Mouse (Mus musculus) hindbrain, embryonic 15.5 days (tissue): ENCODE measurements around the gene Tmem198. TPM values are rescaled to one million over a fixed set of nuclear protein-coding genes. Genes with fewer than 3 reads are reported as not detected.

ENCODE experiments used
- ATAC-seq: fragments of 200-750 bp; cut with Nextera tagmentation; 2 replicates; pipeline ENCODE4 v1.8.0; 2017; ENCODE audit warnings: low read depth, moderate number of reproducible peaks, moderate TSS enrichment; ENCODE audit not compliant: low FRiP score
- H3K27ac ChIP-seq: fragments of 300-500 bp; sonication (generic); replicated peaks from 2 replicates; pipeline ENCODE4 v1.5.1; 2015; ENCODE audit warnings: mild to moderate bottlenecking, inconsistent platforms
- H3K27me3 ChIP-seq: fragments of 300-500 bp; sonication (generic); 2 replicates; pipeline ENCODE4 v1.6.1; 2015; ENCODE audit warnings: control low read depth, inconsistent platforms
- H3K36me3 ChIP-seq: fragments of 300-500 bp; sonication (generic); 2 replicates; pipeline ENCODE4 v1.6.1; 2015; ENCODE audit warnings: control low read depth, inconsistent platforms
- H3K4me1 ChIP-seq: fragments of 300-500 bp; sonication (generic); replicated peaks from 2 replicates; pipeline ENCODE4 v1.6.1; 2015; ENCODE audit warnings: control low read depth, inconsistent platforms
- H3K4me2 ChIP-seq: fragments of 300-500 bp; sonication (generic); 2 replicates; pipeline ENCODE4 v1.6.1; 2015; ENCODE audit warnings: moderate library complexity, mild to moderate bottlenecking, inconsistent platforms
- H3K4me3 ChIP-seq: fragments of 300-500 bp; sonication (generic); 2 replicates; pipeline ENCODE4 v1.5.1; 2015; ENCODE audit warnings: mild to moderate bottlenecking, inconsistent platforms
- H3K9ac ChIP-seq: fragments of 300-500 bp; sonication (generic); 2 replicates; pipeline ENCODE4 v1.6.1; 2015; ENCODE audit warnings: inconsistent platforms
- H3K9me3 ChIP-seq: fragments of 300-500 bp; sonication (generic); 2 replicates; pipeline ENCODE4 v1.6.1; 2016; ENCODE audit warnings: control low read depth, inconsistent platforms
- WGBS: fragments of 180-500 bp; shearing (Covaris S2); methylation state at CpG from one replicate; pipeline ENCODE4 v1.1.7; 2015; 5-methylcytosine and 5-hydroxymethylcytosine counted together
- polyA plus RNA-seq: library from polyadenylated mRNA; unstranded; fragments of >200 nt; fragmentation: Nextera tagmentation; extraction: Ambion mirVana; gene quantifications from 2 replicates; pipeline ENCODE4 v1.2.1, GENCODE M21; 2015

The Tmem198 gene
- polyA plus RNA-seq, 1 experiment from 2014 or later = 49.9 TPM

DNA sequence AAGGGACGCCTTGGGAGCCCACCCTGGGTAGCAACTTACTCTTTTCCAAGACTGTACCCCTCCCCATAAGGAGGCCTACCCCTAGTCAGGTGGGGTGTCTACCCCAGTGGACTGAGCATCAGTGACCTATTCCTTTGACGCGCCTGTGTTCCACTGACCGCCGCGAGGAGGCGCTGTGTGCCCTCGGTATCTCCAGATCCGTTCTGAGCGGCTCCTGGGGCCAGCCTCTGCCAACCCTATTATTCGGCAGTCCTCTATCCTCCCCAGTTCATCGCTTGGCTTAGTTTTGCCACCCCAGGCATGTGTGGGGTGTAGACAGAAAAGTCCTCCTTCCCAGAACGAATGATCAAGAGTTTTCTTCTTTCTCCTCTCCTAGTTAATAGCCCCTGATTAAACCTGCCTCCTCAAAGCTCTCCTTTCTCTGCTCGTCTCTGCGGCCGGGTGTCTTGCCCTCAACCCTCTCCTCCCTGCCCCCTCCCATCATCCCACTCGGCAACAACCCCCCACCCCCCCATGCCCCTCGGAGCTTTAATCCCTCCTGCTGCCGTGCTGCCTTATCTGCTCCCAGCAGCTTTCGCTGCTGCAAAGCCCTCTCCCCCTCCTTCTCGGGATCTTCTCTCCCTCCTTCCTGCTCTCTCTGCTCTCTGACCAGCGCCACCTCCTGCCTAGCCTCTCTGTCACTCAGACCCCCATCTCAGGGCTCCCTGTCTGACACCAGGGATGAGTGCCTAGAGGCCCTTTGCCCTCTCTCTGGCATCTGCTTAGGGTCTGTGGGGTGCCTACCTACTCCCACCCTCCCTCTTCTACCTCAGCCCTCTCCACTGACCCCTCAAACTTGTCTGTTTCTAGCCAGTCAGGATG, 33.4 kb upstream of the Tmem198 start:
- 0 out of 2 replicates have a peak, but pooled peaks have one; percentile 4 for ATAC-seq
- Histone ChIP-seq H3K36me3 (no peaks in the 10 kb centered on the region), H3K27me3 (peaks cover 7% of the 10 kb centered on the region; the same call in 1 of the 2 replicates), H3K27ac (peak overlapping the region; percentile 14; the same call in 1 of the 2 replicates), H3K4me2 (peak overlapping the region; percentile 37), H3K9ac (0 out of 2 replicates have a peak overlapping the region, but pooled peaks have one; percentile 15), H3K4me1 (peaks cover 90% of the 10 kb centered on the region), H3K9me3 (no peaks in the 10 kb centered on the region), H3K4me3 (no peak overlapping the region; the same call in 1 of the 2 replicates)
- WGBS = under 1% methylated on average over 22 of the region's 22 CpGs

DNA sequence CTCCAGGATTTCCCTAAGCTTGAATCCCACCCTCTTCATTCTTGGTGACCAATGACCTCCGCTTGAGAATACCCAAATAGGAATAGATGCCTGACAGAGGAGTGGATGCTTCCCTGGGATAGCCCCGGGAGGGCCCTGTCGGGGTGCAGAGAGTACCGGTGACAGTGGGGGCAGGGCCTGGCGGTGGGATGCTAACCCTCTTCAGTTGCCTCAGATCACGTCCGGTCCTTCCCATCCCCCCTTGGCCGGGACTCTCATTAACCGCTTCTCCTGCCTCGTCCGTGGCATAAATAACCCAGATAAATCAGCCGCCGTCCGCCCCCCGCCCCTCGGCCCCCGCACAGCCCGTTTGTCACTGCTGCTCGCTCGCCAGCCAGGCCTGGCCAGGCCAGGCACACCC, 32.7 kb upstream of the Tmem198 start:
- 5% methylated on average over 20 of the region's 20 CpGs for WGBS
- Histone ChIP-seq H3K27ac (peak overlapping the region; percentile 14; the same call in 1 of the 2 replicates), H3K4me3 (no peak overlapping the region), H3K9me3 (no peaks in the 10 kb centered on the region), H3K9ac (no peak overlapping the region), H3K4me1 (peaks cover 96% of the 10 kb centered on the region), H3K36me3 (no peaks in the 10 kb centered on the region), H3K4me2 (peak overlapping the region; percentile 37), H3K27me3 (peaks cover 10% of the 10 kb centered on the region; the same call in 1 of the 2 replicates)
- ATAC-seq = no peak

DNA sequence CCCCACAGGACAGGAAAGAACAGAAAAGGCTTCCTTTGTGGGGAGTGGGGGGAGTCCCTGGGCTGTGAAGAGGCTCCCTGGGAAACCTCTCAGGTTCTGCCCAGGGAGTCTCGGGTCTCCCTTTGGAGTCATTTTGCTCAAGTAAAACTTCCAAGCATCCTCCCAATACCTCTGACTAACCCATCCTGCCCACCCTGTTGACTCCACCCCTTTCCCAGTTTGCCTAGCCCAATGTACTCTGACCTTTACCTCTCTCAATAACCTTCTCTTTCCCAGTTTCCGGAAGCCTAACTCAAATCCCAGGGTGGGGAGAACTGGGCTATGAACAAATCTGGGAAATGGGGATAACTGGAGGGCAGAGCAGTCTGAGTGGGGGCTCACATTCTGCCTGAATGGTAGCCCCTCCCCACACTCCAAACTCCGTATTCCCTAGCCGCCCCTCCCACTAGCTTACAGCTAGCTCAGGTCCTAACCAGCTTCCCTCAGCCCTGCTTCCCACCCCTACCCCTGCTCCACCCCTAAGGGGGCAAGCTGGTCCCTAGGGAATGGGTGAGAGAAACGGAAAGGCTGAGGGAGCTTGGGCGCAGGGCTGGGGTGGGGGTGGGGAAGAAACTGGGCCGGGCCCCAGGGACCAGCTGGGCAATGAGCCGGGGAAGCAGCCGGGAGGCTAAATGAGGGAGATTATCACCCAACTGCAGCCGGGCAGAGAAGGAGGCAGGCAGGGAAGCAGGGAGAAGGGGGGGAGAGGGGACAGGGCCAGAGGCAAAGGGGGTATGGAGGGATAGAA, 31.9 kb upstream of the Tmem198 start:
- Histone ChIP-seq H3K36me3 (no peaks in the 10 kb centered on the region), H3K27ac (peak overlapping the region; percentile 49; the same call in 1 of the 2 replicates), H3K4me3 (no peak overlapping the region), H3K9ac (0 out of 2 replicates have a peak overlapping the region, but pooled peaks have one; percentile 18), H3K4me2 (peak overlapping the region; percentile 37), H3K27me3 (peaks cover 15% of the 10 kb centered on the region; the same call in 1 of the 2 replicates), H3K9me3 (no peaks in the 10 kb centered on the region), H3K4me1 (peaks cover 96% of the 10 kb centered on the region)
- no peak for ATAC-seq
- WGBS = 9% methylated on average over 10 of the region's 10 CpGs

DNA sequence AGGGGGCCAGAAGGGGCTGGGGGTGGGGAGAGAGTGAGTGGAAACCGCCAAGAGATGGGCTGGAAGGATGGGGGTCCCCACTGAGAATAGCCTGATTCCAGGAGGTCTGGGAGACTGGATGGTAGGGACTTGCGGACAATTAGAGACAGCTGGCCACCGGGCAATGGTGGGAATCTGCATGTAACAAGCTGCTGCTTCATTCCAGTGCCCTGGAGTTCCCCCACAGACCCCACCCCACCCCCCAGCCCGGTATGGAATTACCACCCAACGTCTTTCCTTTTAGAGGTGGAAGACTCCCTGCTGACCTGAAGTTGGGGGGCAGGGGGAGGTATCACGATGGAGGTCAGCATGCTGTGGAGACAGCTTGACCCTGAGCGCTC, 31.3 kb upstream of the Tmem198 start:
- H3K4me3 ChIP-seq = no peak overlapping the region
- H3K36me3 ChIP-seq = no peaks in the 10 kb centered on the region
- H3K4me1 ChIP-seq = peaks cover 92% of the 10 kb centered on the region
- WGBS = 6% methylated on average over 7 of the region's 7 CpGs
- H3K4me2 ChIP-seq = peak overlapping the region; percentile 30
- no peaks in the 10 kb centered on the region for H3K9me3 ChIP-seq
- H3K9ac ChIP-seq = no peak overlapping the region
- H3K27ac ChIP-seq = peak overlapping the region; percentile 49; the same call in 1 of the 2 replicates
- no peak for ATAC-seq
- H3K27me3 ChIP-seq = peaks cover 15% of the 10 kb centered on the region; the same call in 1 of the 2 replicates

DNA sequence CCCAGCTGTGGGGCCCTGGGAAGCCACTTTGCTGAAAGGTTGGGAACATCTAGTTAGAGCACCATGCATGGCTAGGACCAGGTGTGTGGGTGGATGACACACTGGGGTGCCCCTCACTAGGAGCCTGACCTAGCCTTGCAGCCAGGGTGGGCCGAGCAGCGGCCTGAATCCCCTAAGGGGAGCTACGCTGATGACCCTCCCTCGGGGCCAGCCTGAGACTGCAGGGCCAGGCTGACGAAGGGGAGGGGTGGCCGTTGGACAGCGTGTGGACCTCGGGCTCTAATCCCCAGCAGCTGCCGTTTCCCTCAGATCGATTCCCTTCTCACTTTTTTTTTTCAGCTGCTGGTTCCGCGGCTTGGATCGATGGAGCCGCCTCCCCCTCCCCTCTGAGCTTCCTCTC, 30.4 kb upstream of the Tmem198 start:
- Histone ChIP-seq H3K4me1 (peaks cover 87% of the 10 kb centered on the region), H3K27ac (no peak overlapping the region), H3K4me2 (peak overlapping the region; percentile 73), H3K27me3 (peaks cover 15% of the 10 kb centered on the region; the same call in 1 of the 2 replicates), H3K36me3 (no peaks in the 10 kb centered on the region), H3K9ac (no peak overlapping the region), H3K9me3 (no peaks in the 10 kb centered on the region), H3K4me3 (no peak overlapping the region)
- WGBS = 2% methylated on average over 13 of the region's 14 CpGs
- ATAC-seq = no peak

DNA sequence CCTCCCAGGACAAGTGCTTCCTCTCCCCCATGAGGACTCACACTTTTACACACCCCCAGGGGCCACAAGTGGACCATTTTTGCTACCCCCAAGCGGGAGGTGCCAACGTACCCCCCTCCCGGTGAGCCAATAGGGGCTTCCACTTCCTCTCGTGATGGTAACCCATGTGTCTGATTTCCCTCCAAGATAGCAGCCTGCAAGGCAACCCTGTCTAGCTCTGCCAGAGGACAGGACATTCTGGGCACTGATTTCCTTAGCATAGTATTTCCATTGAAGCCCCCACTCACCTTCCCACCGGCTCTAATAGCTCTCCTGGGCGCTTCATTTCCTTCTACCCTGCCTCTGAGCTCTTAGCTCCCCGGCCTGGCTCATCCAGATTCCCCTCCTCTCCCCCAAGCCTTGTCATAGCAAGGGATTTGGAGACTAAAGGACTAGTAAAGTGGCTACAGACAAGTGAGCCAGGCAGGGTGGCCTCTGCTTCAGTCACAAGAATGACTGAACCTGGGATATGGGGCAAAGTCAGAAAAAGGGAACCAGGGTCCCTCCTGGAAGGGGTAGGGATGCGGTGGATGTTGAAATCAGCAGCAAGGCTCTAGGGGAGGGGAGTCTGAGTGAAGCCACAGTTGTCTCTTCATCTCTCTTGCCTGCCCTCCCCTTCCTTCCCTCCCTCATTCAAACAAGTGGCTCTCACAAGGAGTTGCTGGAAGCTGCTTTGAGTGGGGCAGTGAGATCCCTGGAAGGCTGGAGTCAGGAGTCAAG, 29.8 kb upstream of the Tmem198 start:
- H3K27ac ChIP-seq = peak overlapping the region; percentile 43
- H3K9ac ChIP-seq = peak overlapping the region; percentile 51
- no peak for ATAC-seq
- no peaks in the 10 kb centered on the region for H3K36me3 ChIP-seq
- 3% methylated on average over 8 of the region's 8 CpGs for WGBS
- no peaks in the 10 kb centered on the region for H3K9me3 ChIP-seq
- peaks cover 15% of the 10 kb centered on the region; the same call in 1 of the 2 replicates for H3K27me3 ChIP-seq
- H3K4me1 ChIP-seq = peaks cover 85% of the 10 kb centered on the region
- peak overlapping the region; percentile 73 for H3K4me2 ChIP-seq
- H3K4me3 ChIP-seq = peak overlapping the region; percentile 40

DNA sequence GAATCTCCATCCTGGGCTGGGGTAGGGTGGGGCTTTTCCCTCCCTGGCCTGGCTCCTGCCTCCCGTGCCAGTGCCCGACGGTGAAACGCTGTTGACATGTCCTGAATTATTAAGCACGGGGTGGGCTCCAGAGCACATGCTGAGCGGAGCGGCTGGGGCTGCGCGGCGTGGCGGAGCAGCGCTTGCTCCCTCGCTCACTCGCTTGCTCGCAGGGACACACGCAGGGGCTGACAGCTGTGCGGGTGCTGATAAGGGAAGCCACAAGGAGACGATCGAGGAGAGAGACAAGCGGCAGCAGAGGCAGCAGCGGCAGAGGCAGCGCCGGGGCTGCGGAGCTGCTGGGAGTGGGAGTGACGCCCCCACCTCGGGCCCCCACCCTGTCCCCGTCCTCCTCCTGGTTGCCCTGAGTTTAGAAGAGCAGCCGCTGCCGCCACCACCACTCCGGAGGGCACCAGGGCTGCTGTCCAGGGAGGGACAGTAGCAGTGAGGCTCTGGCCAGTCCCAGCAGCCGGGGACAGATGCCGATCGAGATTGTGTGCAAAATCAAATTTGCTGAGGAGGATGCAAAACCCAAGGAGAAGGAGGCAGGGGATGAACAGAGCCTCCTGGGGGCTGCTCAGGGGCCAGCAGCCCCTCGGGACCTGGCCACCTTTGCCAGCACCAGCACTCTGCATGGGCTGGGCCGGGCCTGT, 28.9 kb upstream of the Tmem198 start, which contains the start of gene Asic4:
Gene Asic4, plus strand, starts transcription at position 123 of the 692 bp plus-strand sequence.
- H3K27me3 ChIP-seq = peaks cover 15% of the 10 kb centered on the region; the same call in 1 of the 2 replicates
- WGBS = 3% methylated on average over 35 of the region's 35 CpGs
- 0 out of 2 replicates have a peak, but pooled peaks have one; percentile 17 for ATAC-seq

DNA sequence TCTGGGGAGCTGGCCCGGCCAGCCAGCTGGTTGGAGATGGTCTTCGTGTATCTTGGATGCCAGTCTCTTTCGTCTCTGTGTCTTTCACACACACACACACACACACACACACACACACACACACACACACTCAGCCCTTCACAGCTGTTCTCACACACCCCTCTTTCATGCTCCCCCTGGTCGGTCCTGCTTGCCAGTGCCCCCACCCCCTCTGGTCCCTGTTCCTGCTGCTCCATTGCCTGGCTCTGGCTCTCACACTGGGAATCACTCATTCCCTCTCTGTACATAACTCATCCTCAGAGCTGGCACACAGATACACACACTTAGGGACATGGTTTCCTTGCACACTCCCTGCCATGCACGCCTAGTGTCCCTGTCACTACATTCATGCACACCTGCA, 27.4 kb upstream of the Tmem198 start:
- 35% methylated on average over 5 of the region's 5 CpGs for WGBS
- peak overlapping the region; percentile 40 for H3K4me3 ChIP-seq
- no peak for ATAC-seq
- no peaks in the 10 kb centered on the region for H3K9me3 ChIP-seq
- no peak overlapping the region for H3K9ac ChIP-seq
- peak overlapping the region; percentile 73 for H3K4me2 ChIP-seq
- H3K27me3 ChIP-seq = peaks cover 15% of the 10 kb centered on the region; the same call in 1 of the 2 replicates
- H3K27ac ChIP-seq = peak overlapping the region; percentile 53; the same call in 1 of the 2 replicates
- H3K4me1 ChIP-seq = peaks cover 77% of the 10 kb centered on the region
- no peaks in the 10 kb centered on the region for H3K36me3 ChIP-seq

More for the DNA sequence above, 28.9 kb upstream of the Tmem198 start, which contains the start of gene Asic4:
- Histone ChIP-seq H3K9ac (peak within 1 kb of the TSS; percentile 51), H3K36me3 (no peaks in the 10 kb centered on the region), H3K9me3 (no peaks in the 10 kb centered on the region), H3K4me3 (peak within 1 kb of the TSS; percentile 40), H3K4me1 (peaks cover 77% of the 10 kb centered on the region), H3K27ac (peak within 1 kb of the TSS; percentile 43), H3K4me2 (peak within 1 kb of the TSS; percentile 73)

DNA sequence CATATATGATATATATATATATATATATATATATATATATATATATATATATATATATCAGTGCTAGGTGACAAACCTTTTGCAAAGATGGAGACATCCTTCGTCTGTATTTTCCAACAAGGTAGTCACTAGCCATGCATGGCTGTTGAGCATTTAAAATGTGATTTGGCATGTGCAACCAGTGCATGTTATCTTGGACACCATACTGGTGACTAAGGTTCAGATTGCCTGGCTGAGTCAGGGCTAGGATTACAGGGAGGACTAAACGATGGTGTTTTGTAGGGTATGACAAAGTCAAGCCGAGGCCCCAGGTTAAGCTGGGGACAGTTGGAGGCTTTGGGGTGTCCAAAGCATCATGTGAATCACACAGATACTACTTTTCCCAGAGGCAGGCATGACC, 23.9 kb upstream of the Tmem198 start:
- H3K4me2 ChIP-seq = no peak overlapping the region
- ATAC-seq = no peak
- 73% methylated on average over 3 of the region's 3 CpGs for WGBS

DNA sequence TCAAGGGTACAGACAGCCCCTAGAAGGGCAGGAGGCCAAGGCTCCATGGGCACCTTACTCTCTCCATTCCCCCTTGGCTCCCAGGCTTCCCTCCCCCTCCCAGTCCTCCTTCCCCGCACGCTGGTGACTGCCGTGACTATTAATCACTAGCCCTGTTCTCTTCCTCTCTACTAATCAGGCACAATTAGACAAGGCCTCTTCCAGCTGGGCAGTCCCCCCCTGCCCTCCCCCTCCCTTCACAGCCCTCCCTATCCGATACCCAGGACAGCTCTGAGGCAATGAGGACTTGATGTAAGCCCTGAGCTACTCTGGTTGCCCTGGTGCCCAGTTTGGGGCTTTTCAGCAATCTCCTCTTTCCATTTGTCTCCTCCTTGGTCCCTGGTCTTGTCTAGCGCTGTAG, 23.4 kb upstream of the Tmem198 start:
- WGBS = 20% methylated on average over 5 of the region's 5 CpGs
- H3K27me3 ChIP-seq = peaks cover 8% of the 10 kb centered on the region; the same call in 1 of the 2 replicates
- no peak overlapping the region for H3K4me2 ChIP-seq
- ATAC-seq = peak; percentile 13; the same call in 1 of the 2 replicates
- H3K36me3 ChIP-seq = no peaks in the 10 kb centered on the region
- no peak overlapping the region for H3K27ac ChIP-seq
- H3K4me1 ChIP-seq = peaks cover 62% of the 10 kb centered on the region
- no peak overlapping the region for H3K4me3 ChIP-seq
- no peaks in the 10 kb centered on the region for H3K9me3 ChIP-seq
- no peak overlapping the region for H3K9ac ChIP-seq

More for the DNA sequence above, 23.9 kb upstream of the Tmem198 start:
- peaks cover 8% of the 10 kb centered on the region; the same call in 1 of the 2 replicates for H3K27me3 ChIP-seq
- H3K4me1 ChIP-seq = peaks cover 67% of the 10 kb centered on the region
- no peak overlapping the region for H3K9ac ChIP-seq
- H3K36me3 ChIP-seq = no peaks in the 10 kb centered on the region
- no peaks in the 10 kb centered on the region for H3K9me3 ChIP-seq
- H3K4me3 ChIP-seq = no peak overlapping the region
- H3K27ac ChIP-seq = no peak overlapping the region
